ENCODE assay signal across 19 mouse cellular contexts in the genomic region with DNA sequence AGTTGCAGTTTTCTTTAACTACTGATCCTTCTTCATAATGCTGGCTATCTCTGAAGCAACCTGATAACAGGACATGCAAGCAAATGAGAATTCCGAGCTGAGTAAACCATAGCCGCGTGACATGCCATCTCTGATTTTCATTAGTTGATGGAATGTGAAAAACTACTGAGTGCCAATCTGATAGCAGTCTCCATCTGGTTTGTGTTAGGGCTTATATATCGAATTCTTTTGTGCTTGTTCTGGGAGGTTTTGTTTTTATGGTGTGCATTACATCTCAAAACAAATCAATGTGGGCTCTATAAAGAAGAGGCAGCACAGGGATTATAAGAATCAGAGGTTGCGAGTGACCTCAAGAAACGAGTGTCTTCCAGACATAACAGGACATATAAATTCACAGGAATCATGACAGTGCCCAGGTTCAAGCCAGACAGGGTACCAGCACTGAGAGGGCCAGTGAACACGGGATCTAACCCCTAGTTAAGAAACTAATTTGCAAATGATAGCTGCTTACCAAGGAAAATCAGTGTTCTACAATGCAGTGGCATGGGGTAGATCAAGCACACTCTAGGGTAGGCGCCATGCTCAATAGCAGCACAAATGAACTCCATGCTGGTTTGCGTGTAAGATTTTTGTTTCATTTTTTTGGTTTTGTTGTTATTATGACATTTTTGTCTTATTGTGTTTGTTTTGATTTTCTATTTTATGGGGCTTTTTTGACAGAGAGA. TPM values are rescaled to one million over a fixed set of nuclear protein-coding genes. Genes with fewer than 3 reads are reported as not detected.
DNase-seq lines count a peak whose midpoint lies in the region; ATAC-seq and TF ChIP-seq lines count a peak whose summit lies in the region.
"Had no signal": no experiment of that assay in that cellular context is flagged by ENCODE, and none has a peak within 500 bp of the region (broad histone marks: within the 10 kb centered on the region; RNA-seq: fewer than 3 reads in every experiment).

No protein-coding gene starts in this region.

- no peaks in the 10 kb centered on the region; the same call in 1 of the 2 replicates for H3K36me3 ChIP-seq in kidney, adult 2 months (ENCODE audit: control insufficient read depth, insufficient read depth, low read length)
- H3K36me3 ChIP-seq in embryonic facial prominence, embryonic 14.5 days (ENCODE audit: control insufficient read depth, insufficient read depth, low read length) = no peaks in the 10 kb centered on the region
- H3K36me3 ChIP-seq in limb, embryonic 14.5 days (ENCODE audit: control insufficient read depth, insufficient read depth, low read length) = no peaks in the 10 kb centered on the region
- no peaks in the 10 kb centered on the region for H3K36me3 ChIP-seq in stomach, postnatal 0 days (ENCODE audit: control insufficient read depth, insufficient read depth, low read length)
- H3K36me3 ChIP-seq: liver, embryonic 13.5 days; neural tube, embryonic 13.5 days had no signal

- WGBS in kidney, adult 2 months = 57% methylated on average over 9 of the region's 9 CpGs
- 28% methylated on average over 9 of the region's 9 CpGs for WGBS in embryonic facial prominence, embryonic 14.5 days
- 36% methylated on average over 9 of the region's 9 CpGs for WGBS in limb, embryonic 14.5 days
- 69% methylated on average over 9 of the region's 9 CpGs for WGBS in stomach, postnatal 0 days

- TF ChIP-seq CTCF in kidney, adult 2 months (conservative IDR thresholded peaks at IDR 0.05; ENCODE audit: insufficient read depth, insufficient read length, low read depth, low read length) = no peak
- TF ChIP-seq CTCF in stomach, postnatal 0 days (IDR thresholded peaks at IDR 0.05; ENCODE audit: low read depth) = no peak

- no peaks in the 10 kb centered on the region for H3K27me3 ChIP-seq in kidney, adult 2 months (replicated peaks; ENCODE audit: control insufficient read depth, insufficient read depth, low read length)
- H3K27me3 ChIP-seq in embryonic facial prominence, embryonic 14.5 days (replicated peaks; ENCODE audit: control insufficient read depth, insufficient read depth, low read length) = no peaks in the 10 kb centered on the region
- no peaks in the 10 kb centered on the region for H3K27me3 ChIP-seq in limb, embryonic 14.5 days (ENCODE audit: control insufficient read depth, insufficient read depth, low read length)
- H3K27me3 ChIP-seq in stomach, postnatal 0 days (ENCODE audit: control insufficient read depth, insufficient read depth, low read length) = no peaks in the 10 kb centered on the region
- H3K27me3 ChIP-seq: liver, embryonic 13.5 days; neural tube, embryonic 13.5 days had no signal

- no peak overlapping the region for H3K4me3 ChIP-seq in kidney, adult 2 months (ENCODE audit: insufficient read depth, low read depth, low read length)
- no peak overlapping the region for H3K4me3 ChIP-seq in embryonic facial prominence, embryonic 14.5 days (ENCODE audit: low read depth, low read length)
- H3K4me3 ChIP-seq in limb, embryonic 14.5 days (replicated peaks; ENCODE audit: low read length) = no peak overlapping the region
- no peak overlapping the region for H3K4me3 ChIP-seq in stomach, postnatal 0 days (ENCODE audit: low read depth, low read length)
- H3K4me3 ChIP-seq: heart, adult 2 months; liver, embryonic 13.5 days; neural tube, embryonic 13.5 days had no signal

- H3K4me2 ChIP-seq in embryonic facial prominence, embryonic 14.5 days (ENCODE audit: low read depth, low read length) = peak overlapping the region; percentile 23
- H3K4me2 ChIP-seq in limb, embryonic 14.5 days (replicated peaks; ENCODE audit: low read depth, low read length, severe bottlenecking) = no peak overlapping the region
- H3K4me2 ChIP-seq in stomach, postnatal 0 days (replicated peaks; ENCODE audit: low read depth) = no peak overlapping the region
- H3K4me2 ChIP-seq: liver, embryonic 13.5 days; neural tube, embryonic 13.5 days had no signal

- H3K9ac ChIP-seq in embryonic facial prominence, embryonic 14.5 days (ENCODE audit: low read depth, low read length) = no peak overlapping the region
- no peak overlapping the region for H3K9ac ChIP-seq in limb, embryonic 14.5 days (ENCODE audit: low read depth, low read length, severe bottlenecking)
- no peak overlapping the region for H3K9ac ChIP-seq in stomach, postnatal 0 days (ENCODE audit: low read length)
- H3K9ac ChIP-seq: forebrain, postnatal 0 days; liver, embryonic 13.5 days; neural tube, embryonic 13.5 days had no signal

- TF ChIP-seq POLR2A in kidney, adult 2 months (IDR thresholded peaks at IDR 0.05; ENCODE audit: low read depth, low read length) = no peak
- no peak for TF ChIP-seq POLR2A in limb, embryonic 14.5 days (IDR thresholded peaks at IDR 0.05; ENCODE audit: borderline replicate concordance, extremely low read depth, insufficient read depth, insufficient read length)

- no peaks in the 10 kb centered on the region for H3K9me3 ChIP-seq in embryonic facial prominence, embryonic 14.5 days (ENCODE audit: control insufficient read depth, low read length)
- H3K9me3 ChIP-seq in limb, embryonic 14.5 days (ENCODE audit: control insufficient read depth, low read length) = no peaks in the 10 kb centered on the region
- H3K9me3 ChIP-seq in stomach, postnatal 0 days (ENCODE audit: control insufficient read depth, low read length) = no peaks in the 10 kb centered on the region
- H3K9me3 ChIP-seq: liver, embryonic 13.5 days; neural tube, embryonic 13.5 days had no signal

- ATAC-seq in embryonic facial prominence, embryonic 14.5 days (ENCODE audit: low read depth) = peak; percentile 22; the same call in 1 of the 2 replicates
- ATAC-seq in limb, embryonic 14.5 days (ENCODE audit: low FRiP score, low read depth) = peak; percentile 37; the same call in 1 of the 2 replicates
- no peak for ATAC-seq in stomach, postnatal 0 days (ENCODE audit: low FRiP score, low TSS enrichment)
- ATAC-seq: forebrain, postnatal 0 days; hindbrain, embryonic 16.5 days had no signal

- peaks cover 8% of the 10 kb centered on the region; the same call in 1 of the 2 replicates for H3K4me1 ChIP-seq in kidney, adult 2 months (ENCODE audit: control insufficient read depth, insufficient read depth, low read length)
- H3K4me1 ChIP-seq in embryonic facial prominence, embryonic 14.5 days (ENCODE audit: control insufficient read depth, insufficient read depth, low read length) = peaks cover 5% of the 10 kb centered on the region; the same call in 1 of the 2 replicates
- H3K4me1 ChIP-seq in limb, embryonic 14.5 days (ENCODE audit: control insufficient read depth, insufficient read depth, low read length) = peaks cover 7% of the 10 kb centered on the region; the same call in 1 of the 2 replicates
- no peaks in the 10 kb centered on the region for H3K4me1 ChIP-seq in stomach, postnatal 0 days (replicated peaks; ENCODE audit: control insufficient read depth, insufficient read depth)
- H3K4me1 ChIP-seq: liver, embryonic 13.5 days; neural tube, embryonic 13.5 days had no signal

- no peak for DNase-seq in kidney, adult 2 months
- DNase-seq in kidney, postnatal 36 days = no peak
- peak; percentile 60 for DNase-seq in embryo, embryonic 10 days (ENCODE audit: low spot score)
- peak; percentile 84 for DNase-seq in embryonic facial prominence, embryonic 14.5 days (ENCODE audit: low spot score)
- peak; percentile 72 for DNase-seq in limb, embryonic 14.5 days (ENCODE audit: low spot score)
- no peak for DNase-seq in cerebellum, adult 11-12 months
- no peak for DNase-seq in stomach, postnatal 0 days (ENCODE audit: low spot score)
- DNase-seq: adrenal gland, adult 2 months; cerebellum, adult 2 months; forebrain, postnatal 0 days; heart, adult 2 months; kidney, adult 18-20 months; liver, embryonic 13.5 days; retina, postnatal 1 day; thymus, postnatal 25 days had no signal

- TF ChIP-seq EP300 in stomach, postnatal 0 days (optimal IDR thresholded peaks at IDR 0.05) = no peak

- peak overlapping the region; percentile 28; the same call in 1 of the 2 replicates for H3K27ac ChIP-seq in kidney, adult 2 months (ENCODE audit: insufficient read depth, low read depth, low read length)
- peak overlapping the region; percentile 33; the same call in 1 of the 2 replicates for H3K27ac ChIP-seq in embryonic facial prominence, embryonic 14.5 days (replicated peaks; ENCODE audit: low read depth, low read length)
- no peak overlapping the region; the same call in 1 of the 2 replicates for H3K27ac ChIP-seq in limb, embryonic 14.5 days (replicated peaks; ENCODE audit: low read depth, low read length)
- H3K27ac ChIP-seq in stomach, postnatal 0 days (replicated peaks) = no peak overlapping the region
- H3K27ac ChIP-seq: heart, adult 2 months; liver, embryonic 13.5 days; neural tube, embryonic 13.5 days had no signal

RNA-seq across cellular contexts. Expression of a gene that starts 13.0 kb away (rescaled TPM):
- polyA plus RNA-seq in kidney, adult 2 months (2012; rRNA removed) = 64.0 and 69.1 TPM in 2 replicates
- polyA plus RNA-seq in embryonic facial prominence, embryonic 14.5 days (2014; fragmentation: Nextera tagmentation; extraction: Ambion mirVana) = 0.24 and 0.25 TPM in 2 replicates
- 0.14 and 0.15 TPM in 2 replicates for polyA plus RNA-seq in limb, embryonic 14.5 days (2012; rRNA removed)
- 0.29 and 0.33 TPM in 2 replicates for polyA plus RNA-seq in limb, embryonic 14.5 days (2014; fragmentation: Nextera tagmentation; extraction: Ambion mirVana)
- 2.2 and 2.5 TPM in 2 replicates for polyA plus RNA-seq in stomach, postnatal 0 days (2015; fragmentation: Nextera tagmentation; extraction: Ambion mirVana)
- polyA plus RNA-seq: adrenal gland, adult 2 months; C2C12; forebrain, postnatal 0 days; heart, adult 2 months; liver, embryonic 13.5 days; midbrain, postnatal 0 days; neural tube, embryonic 13.5 days had no signal

Comparison
In these comparisons a context has a peak if more than half of its experiments do, and no peak if none do; other contexts are left out.
1. DNase-seq: peak in embryo, embryonic 10 days (single experiment), embryonic facial prominence, embryonic 14.5 days (single experiment) and limb, embryonic 14.5 days (single experiment); none in kidney, adult 2 months (single experiment), kidney, postnatal 36 days (0 of 2), cerebellum, adult 11-12 months (single experiment) and stomach, postnatal 0 days (single experiment).
2. H3K27ac ChIP-seq: peak in kidney, adult 2 months (single experiment) and embryonic facial prominence, embryonic 14.5 days (single experiment); none in limb, embryonic 14.5 days (single experiment) and stomach, postnatal 0 days (single experiment).
3. RNA of a gene that starts 13.0 kb away (polyA plus RNA-seq): 64.0 to 69.1 TPM in kidney, adult 2 months; 2.2 to 2.5 TPM in stomach, postnatal 0 days, 0.14 to 0.33 TPM in limb, embryonic 14.5 days and 0.24 to 0.25 TPM in embryonic facial prominence, embryonic 14.5 days; every median in the first group is over 10 times any median in the second.